Mouse (Mus musculus) kidney, embryonic 16.5 days (tissue): ENCODE results near the gene Fam221a. TPM values are rescaled to one million over a fixed set of nuclear protein-coding genes. Genes with fewer than 3 reads are reported as not detected.

Experiments
- polyA plus RNA-seq: library from polyadenylated mRNA; unstranded; fragments of >200 nt; fragmentation: Nextera tagmentation; extraction: Ambion mirVana; gene quantifications from 2 replicates; pipeline ENCODE4 v1.2.1, GENCODE M21; 2015

Gene Fam221a
- polyA plus RNA-seq, 1 experiment from 2014 or later: 6.2 TPM

Other genes starting within 250 kb of the Fam221a start
- 40.8 and 44.4 TPM in 2 replicates for gene Igf2bp3, start 152.8 kb upstream of the Fam221a start, polyA plus RNA-seq
- 121 and 125 TPM in 2 replicates for gene Tra2a, start 103.7 kb upstream of the Fam221a start, polyA plus RNA-seq
- gene Ccdc126, start 48.5 kb upstream of the Fam221a start, polyA plus RNA-seq: 11.6 and 13.2 TPM in 2 replicates
- gene Stk31, start 27.9 kb downstream of the Fam221a start, polyA plus RNA-seq: 0.11 and 0.14 TPM in 2 replicates